Mouse (Mus musculus) adipocyte (in vitro differentiated cells): ENCODE results near the gene Ihh.

Source experiments
- DNase-seq: peaks from one replicate; pipeline ENCODE4 v3.0.0-alpha.2; 2016; ENCODE audit warnings: low spot score

Gene Ihh

GRCm38 (mm10) chr1:74951556-74952210 is at the start of gene Ihh:
Gene Ihh, minus strand, starts transcription at chr1:74951672.
- no peak for DNase-seq

GRCm38 (mm10) chr1:75001183-75001582 is 49.7 kb upstream of the Ihh start:
- no peak for DNase-seq

- DNase-seq, result peak; percentile 36
These were observed 49.0 kb upstream of the Ihh start for GRCm38 (mm10) chr1:75000496-75000895.

- DNase-seq, result no peak
These were observed 47.7 kb upstream of the Ihh start for GRCm38 (mm10) chr1:74999173-74999572.

GRCm38 (mm10) chr1:74997231-74997630 is 45.8 kb upstream of the Ihh start:
- DNase-seq, result no peak

GRCm38 (mm10) chr1:74977001-74977400 is 25.5 kb upstream of the Ihh start:
- no peak for DNase-seq

GRCm38 (mm10) chr1:74975936-74976335 is 24.5 kb upstream of the Ihh start:
- DNase-seq, result no peak

- no peak for DNase-seq
These were observed 22.1 kb upstream of the Ihh start for GRCm38 (mm10) chr1:74973590-74973989.

GRCm38 (mm10) chr1:74971353-74972050 is 20.0 kb upstream of the Ihh start:
- no peak for DNase-seq

- no peak for DNase-seq
These were observed 16.6 kb upstream of the Ihh start for GRCm38 (mm10) chr1:74967962-74968580.

GRCm38 (mm10) chr1:74964494-74965215 is 13.2 kb upstream of the Ihh start:
- DNase-seq, result peak; percentile 91

GRCm38 (mm10) chr1:74962853-74963227 is 11.4 kb upstream of the Ihh start:
- DNase-seq, result no peak

- no peak for DNase-seq
These were observed 10.8 kb upstream of the Ihh start for GRCm38 (mm10) chr1:74962126-74962852.

GRCm38 (mm10) chr1:74961722-74962121 is 10.2 kb upstream of the Ihh start:
- no peak for DNase-seq

GRCm38 (mm10) chr1:74960059-74960458 is 8.6 kb upstream of the Ihh start:
- DNase-seq, result no peak

GRCm38 (mm10) chr1:74950576-74951490 is 639 bp downstream of the Ihh start:
- DNase-seq, result no peak

GRCm38 (mm10) chr1:74950066-74950465 is 1.4 kb downstream of the Ihh start:
- no peak for DNase-seq

GRCm38 (mm10) chr1:74949666-74950050 is 1.8 kb downstream of the Ihh start:
- no peak for DNase-seq

- peak; percentile 46 for DNase-seq
These were observed 2.4 kb downstream of the Ihh start for GRCm38 (mm10) chr1:74948784-74949665.
